In the genomic region with DNA sequence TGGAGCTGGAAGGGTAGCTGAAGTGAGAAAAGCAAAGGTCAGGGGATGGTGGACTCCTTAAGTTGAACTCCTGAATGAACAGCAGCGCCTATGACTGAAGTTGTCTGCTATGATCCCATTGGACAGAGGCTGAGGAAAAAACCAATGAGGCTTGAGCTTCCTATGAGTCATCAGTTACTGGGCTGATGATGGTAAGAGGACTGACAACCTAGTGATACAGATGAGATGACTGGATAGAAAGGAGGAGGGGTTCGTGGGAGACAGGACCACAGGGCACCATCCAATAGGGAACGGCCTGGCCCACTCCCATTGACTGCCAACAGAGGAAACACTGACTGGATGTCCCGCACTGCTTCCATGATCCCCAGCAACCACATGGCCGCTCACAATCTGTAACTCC, we compare ENCODE assay signal across 8 mouse cellular contexts. TPM values are rescaled to one million over a fixed set of nuclear protein-coding genes. Genes with fewer than 3 reads are reported as not detected.
DNase-seq lines count a peak whose midpoint lies in the region; ATAC-seq and TF ChIP-seq lines count a peak whose summit lies in the region.
"Had no signal": no experiment of that assay in that cellular context is flagged by ENCODE, and none has a peak within 500 bp of the region (broad histone marks: within the 10 kb centered on the region; RNA-seq: fewer than 3 reads in every experiment).

No protein-coding gene starts in this region.

- H3K9ac ChIP-seq in heart, embryonic 16.5 days (ENCODE audit: low read length) = no peak overlapping the region
- H3K9ac ChIP-seq in stomach, postnatal 0 days (ENCODE audit: low read length) = no peak overlapping the region

- no peaks in the 10 kb centered on the region for H3K27me3 ChIP-seq in thymus, adult 2 months (ENCODE audit: control insufficient read depth, insufficient read depth, low read length)
- H3K27me3 ChIP-seq in heart, embryonic 16.5 days (ENCODE audit: control insufficient read depth, insufficient read depth, low read length) = peaks cover 27% of the 10 kb centered on the region
- H3K27me3 ChIP-seq in stomach, postnatal 0 days (ENCODE audit: control insufficient read depth, insufficient read depth, low read length) = no peaks in the 10 kb centered on the region

- TF ChIP-seq POLR2A in thymus, adult 2 months (IDR thresholded peaks at IDR 0.05; ENCODE audit: control insufficient read depth, extremely low read depth, insufficient read depth, low read length, poor library complexity) = no peak
- TF ChIP-seq POLR2A in brain, embryonic 14.5 days (IDR thresholded peaks at IDR 0.05; ENCODE audit: borderline replicate concordance, extremely low read depth, insufficient read depth, insufficient read length, poor library complexity, severe bottlenecking) = no peak

- peak; percentile 76; the same call in 1 of the 2 replicates for ATAC-seq in heart, embryonic 16.5 days (replicated peaks; ENCODE audit: extremely low read depth, insufficient read depth, low FRiP score)
- peak; percentile 74 for ATAC-seq in megakaryocyte-erythroid progenitor cell, adult 5-6 weeks (replicated peaks; ENCODE audit: low FRiP score, low TSS enrichment, poor library complexity, severe bottlenecking)
- ATAC-seq in stomach, postnatal 0 days (ENCODE audit: low FRiP score, low TSS enrichment) = peak; percentile 78

- no peak overlapping the region for H3K27ac ChIP-seq in thymus, adult 2 months (ENCODE audit: control insufficient read depth, insufficient read depth, low read length)
- no peak overlapping the region for H3K27ac ChIP-seq in heart, embryonic 16.5 days (ENCODE audit: low read length)
- H3K27ac ChIP-seq in stomach, postnatal 0 days (replicated peaks) = no peak overlapping the region

- DNase-seq in thymus, adult 2 months = peak; percentile 26
- no peak for DNase-seq in thymus, postnatal 25 days
- peak; percentile 89 for DNase-seq in brain, embryonic 14.5 days (ENCODE audit: low read depth)
- DNase-seq in large intestine, adult 2 months (ENCODE audit: low read depth, low spot score) = peak; percentile 57
- peak; percentile 31 for DNase-seq in stomach, postnatal 0 days (ENCODE audit: low spot score)

- H3K4me2 ChIP-seq in heart, embryonic 16.5 days (ENCODE audit: low read depth, low read length) = no peak overlapping the region
- H3K4me2 ChIP-seq in stomach, postnatal 0 days (replicated peaks; ENCODE audit: low read depth) = no peak overlapping the region

- no peaks in the 10 kb centered on the region for H3K36me3 ChIP-seq in thymus, adult 2 months (ENCODE audit: control insufficient read depth, insufficient read depth, low read length)
- no peaks in the 10 kb centered on the region for H3K36me3 ChIP-seq in heart, embryonic 16.5 days (ENCODE audit: control insufficient read depth, insufficient read depth)
- H3K36me3 ChIP-seq in stomach, postnatal 0 days (ENCODE audit: control insufficient read depth, insufficient read depth, low read length) = no peaks in the 10 kb centered on the region

- TF ChIP-seq CTCF in thymus, adult 2 months (IDR thresholded peaks at IDR 0.05; ENCODE audit: borderline replicate concordance, control insufficient read depth, extremely low read depth, insufficient read depth, low read length, poor library complexity) = no peak
- TF ChIP-seq CTCF in brain, embryonic 14.5 days (IDR thresholded peaks at IDR 0.05; ENCODE audit: borderline replicate concordance, extremely low read depth, insufficient read depth, insufficient read length) = no peak
- no peak for TF ChIP-seq CTCF in stomach, postnatal 0 days (IDR thresholded peaks at IDR 0.05; ENCODE audit: low read depth)

- no peaks in the 10 kb centered on the region for H3K4me1 ChIP-seq in thymus, adult 2 months (replicated peaks; ENCODE audit: control insufficient read depth, insufficient read depth, low read length)
- H3K4me1 ChIP-seq in heart, embryonic 16.5 days (ENCODE audit: control insufficient read depth, insufficient read depth, low read length) = no peaks in the 10 kb centered on the region
- no peaks in the 10 kb centered on the region for H3K4me1 ChIP-seq in stomach, postnatal 0 days (replicated peaks; ENCODE audit: control insufficient read depth, insufficient read depth)

- 51% methylated on average over 5 of the region's 5 CpGs for WGBS in thymus, adult 2 months
- WGBS in heart, embryonic 16.5 days = 25% methylated on average over 5 of the region's 5 CpGs
- whole genome bisulfite sequencing in large intestine, adult 2 months = 25% methylated on average over 5 of the region's 5 CpGs
- 20% methylated on average over 5 of the region's 5 CpGs for WGBS in stomach, postnatal 0 days

- H3K4me3 ChIP-seq in thymus, adult 2 months (ENCODE audit: control insufficient read depth, insufficient read depth, low read length) = no peak overlapping the region
- H3K4me3 ChIP-seq in heart, embryonic 16.5 days (ENCODE audit: low read length) = no peak overlapping the region
- H3K4me3 ChIP-seq in stomach, postnatal 0 days (ENCODE audit: low read depth, low read length) = no peak overlapping the region
- H3K4me3 ChIP-seq: megakaryocyte, embryonic 14.5 days had no signal

- TF ChIP-seq EP300 in stomach, postnatal 0 days (optimal IDR thresholded peaks at IDR 0.05) = no peak

- H3K9me3 ChIP-seq in heart, embryonic 16.5 days (replicated peaks; ENCODE audit: control insufficient read depth, low read length) = no peaks in the 10 kb centered on the region
- no peaks in the 10 kb centered on the region for H3K9me3 ChIP-seq in stomach, postnatal 0 days (ENCODE audit: control insufficient read depth, low read length)
- H3K9me3 ChIP-seq: megakaryocyte, embryonic 14.5 days had no signal

RNA-seq across cellular contexts. Expression of gene H2-Oa, which starts 12.5 kb away (rescaled TPM):
- 122 and 154 TPM in 2 replicates for polyA plus RNA-seq in thymus, adult 2 months (2012; rRNA removed)
- polyA plus RNA-seq in brain, embryonic 14.5 days (2012; rRNA removed) = 0.07 and 0.20 TPM in 2 replicates
- 0.97 and 3.1 TPM in 2 replicates for polyA plus RNA-seq in heart, embryonic 16.5 days (2015; fragmentation: Nextera tagmentation; extraction: Ambion mirVana)
- 16.5 and 21.5 TPM in 2 replicates for polyA plus RNA-seq in large intestine, adult 2 months (2012; rRNA removed)
- 6.2 and 15.1 TPM in 2 replicates for total RNA-seq in megakaryocyte-erythroid progenitor cell, adult 5-6 weeks (2014; fragmentation: Nextera tagmentation)
- 0.75 and 5.8 TPM in 2 replicates for total RNA-seq in megakaryocyte-erythroid progenitor cell, adult 5-6 weeks (2017)
- 0.25 and 0.29 TPM in 2 replicates for polyA plus RNA-seq in stomach, postnatal 0 days (2015; fragmentation: Nextera tagmentation; extraction: Ambion mirVana)

RNA-seq across cellular contexts. Expression of gene H2-DMa, which starts 39.7 kb away (rescaled TPM):
- 141 and 177 TPM in 2 replicates for polyA plus RNA-seq in thymus, adult 2 months (2012; rRNA removed)
- polyA plus RNA-seq in brain, embryonic 14.5 days (2012; rRNA removed) = 12.0 and 16.4 TPM in 2 replicates
- 10.9 and 13.8 TPM in 2 replicates for polyA plus RNA-seq in heart, embryonic 16.5 days (2015; fragmentation: Nextera tagmentation; extraction: Ambion mirVana)
- polyA plus RNA-seq in large intestine, adult 2 months (2012; rRNA removed) = 218 and 235 TPM in 2 replicates
- total RNA-seq in megakaryocyte-erythroid progenitor cell, adult 5-6 weeks (2014; fragmentation: Nextera tagmentation) = 26.4 and 41.6 TPM in 2 replicates
- 35.0 and 36.7 TPM in 2 replicates for total RNA-seq in megakaryocyte-erythroid progenitor cell, adult 5-6 weeks (2017)
- polyA plus RNA-seq in stomach, postnatal 0 days (2015; fragmentation: Nextera tagmentation; extraction: Ambion mirVana) = 9.1 and 9.5 TPM in 2 replicates

RNA-seq across cellular contexts. Expression of gene Col11a2, which starts 40.4 kb away (rescaled TPM):
- polyA plus RNA-seq in thymus, adult 2 months (2012; rRNA removed) = 8.5 and 11.8 TPM in 2 replicates
- polyA plus RNA-seq in brain, embryonic 14.5 days (2012; rRNA removed) = 11.5 and 11.8 TPM in 2 replicates
- polyA plus RNA-seq in heart, embryonic 16.5 days (2015; fragmentation: Nextera tagmentation; extraction: Ambion mirVana) = 1.1 and 1.2 TPM in 2 replicates
- 0.60 and 0.95 TPM in 2 replicates for polyA plus RNA-seq in large intestine, adult 2 months (2012; rRNA removed)
- 1.1 and 3.6 TPM in 2 replicates for total RNA-seq in megakaryocyte-erythroid progenitor cell, adult 5-6 weeks (2014; fragmentation: Nextera tagmentation)
- 0.05 and 0.46 TPM in 2 replicates for total RNA-seq in megakaryocyte-erythroid progenitor cell, adult 5-6 weeks (2017)
- 0.18 and 0.29 TPM in 2 replicates for polyA plus RNA-seq in stomach, postnatal 0 days (2015; fragmentation: Nextera tagmentation; extraction: Ambion mirVana)

RNA-seq across cellular contexts. Expression of gene Brd2, which starts 42.8 kb away (rescaled TPM):
- polyA plus RNA-seq in thymus, adult 2 months (2012; rRNA removed) = 236 and 257 TPM in 2 replicates
- 186 and 256 TPM in 2 replicates for polyA plus RNA-seq in brain, embryonic 14.5 days (2012; rRNA removed)
- polyA plus RNA-seq in heart, embryonic 16.5 days (2015; fragmentation: Nextera tagmentation; extraction: Ambion mirVana) = 69.4 and 71.9 TPM in 2 replicates
- polyA plus RNA-seq in large intestine, adult 2 months (2012; rRNA removed) = 85.8 and 92.2 TPM in 2 replicates
- total RNA-seq in megakaryocyte-erythroid progenitor cell, adult 5-6 weeks (2014; fragmentation: Nextera tagmentation) = 173 and 198 TPM in 2 replicates
- 312 and 511 TPM in 2 replicates for total RNA-seq in megakaryocyte-erythroid progenitor cell, adult 5-6 weeks (2017)
- 45.0 and 48.1 TPM in 2 replicates for polyA plus RNA-seq in stomach, postnatal 0 days (2015; fragmentation: Nextera tagmentation; extraction: Ambion mirVana)

RNA-seq across cellular contexts. Expression of gene Rxrb, which starts 48.0 kb away (rescaled TPM):
- 143 and 164 TPM in 2 replicates for polyA plus RNA-seq in thymus, adult 2 months (2012; rRNA removed)
- polyA plus RNA-seq in brain, embryonic 14.5 days (2012; rRNA removed) = 83.9 and 97.4 TPM in 2 replicates
- polyA plus RNA-seq in heart, embryonic 16.5 days (2015; fragmentation: Nextera tagmentation; extraction: Ambion mirVana) = 33.7 and 34.5 TPM in 2 replicates
- polyA plus RNA-seq in large intestine, adult 2 months (2012; rRNA removed) = 41.6 and 49.9 TPM in 2 replicates
- total RNA-seq in megakaryocyte-erythroid progenitor cell, adult 5-6 weeks (2014; fragmentation: Nextera tagmentation) = 49.6 and 58.9 TPM in 2 replicates
- total RNA-seq in megakaryocyte-erythroid progenitor cell, adult 5-6 weeks (2017) = 31.4 and 33.3 TPM in 2 replicates
- 25.0 and 26.9 TPM in 2 replicates for polyA plus RNA-seq in stomach, postnatal 0 days (2015; fragmentation: Nextera tagmentation; extraction: Ambion mirVana)
